Mouse (Mus musculus) cerebellum, adult 8-10 months (tissue): ENCODE results near the gene Insrr.
"Not testable (repeated sequence)": the region's sequence is repeated elsewhere in the genome, so short reads cannot be mapped to it uniquely, and the experiment has no call there.

Experiments
- DNase-seq: peaks from one replicate; pipeline ENCODE4 v3.0.0; 2022

Gene Insrr

DNA sequence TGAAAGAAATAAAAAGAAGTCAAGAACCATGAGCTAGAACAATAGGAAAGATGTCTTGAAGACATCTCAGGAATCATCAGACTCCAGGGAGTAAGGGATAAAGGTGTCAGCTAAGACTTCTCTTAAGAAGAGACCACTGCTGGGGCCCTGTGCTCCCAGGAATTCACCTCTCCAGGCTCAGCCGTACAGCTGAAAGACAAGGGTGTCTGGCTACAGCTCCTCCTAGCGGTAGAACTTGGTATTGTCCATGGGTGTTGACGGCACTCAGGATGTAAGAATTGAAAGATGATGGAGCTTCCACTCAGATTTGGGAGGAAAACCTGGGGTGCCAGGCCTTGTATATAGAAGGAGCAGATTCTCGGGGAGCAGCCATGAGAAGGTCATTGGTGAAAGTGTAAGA, 41.9 kb downstream of the Insrr start:
- DNase-seq: peak; percentile 68

DNA sequence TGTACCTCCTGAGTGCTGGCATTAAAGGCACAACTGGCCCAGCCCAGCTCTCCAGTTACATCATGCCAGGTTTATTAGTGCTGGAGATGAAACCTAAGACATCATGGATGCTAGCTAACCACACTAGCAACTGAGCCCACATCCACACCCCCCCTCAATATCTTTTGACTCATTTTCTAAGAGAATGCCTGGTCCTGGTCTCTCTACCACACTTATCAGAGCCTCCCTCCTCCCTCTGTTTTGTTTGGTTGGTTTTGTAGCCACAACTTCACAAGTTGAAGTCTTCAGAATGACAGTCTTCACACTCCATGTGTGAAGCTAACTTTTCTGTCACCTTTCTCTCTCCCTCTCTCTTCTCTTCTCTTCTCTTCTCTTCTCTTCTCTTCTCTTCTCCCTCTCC, 44.1 kb downstream of the Insrr start:
- no peak for DNase-seq

DNA sequence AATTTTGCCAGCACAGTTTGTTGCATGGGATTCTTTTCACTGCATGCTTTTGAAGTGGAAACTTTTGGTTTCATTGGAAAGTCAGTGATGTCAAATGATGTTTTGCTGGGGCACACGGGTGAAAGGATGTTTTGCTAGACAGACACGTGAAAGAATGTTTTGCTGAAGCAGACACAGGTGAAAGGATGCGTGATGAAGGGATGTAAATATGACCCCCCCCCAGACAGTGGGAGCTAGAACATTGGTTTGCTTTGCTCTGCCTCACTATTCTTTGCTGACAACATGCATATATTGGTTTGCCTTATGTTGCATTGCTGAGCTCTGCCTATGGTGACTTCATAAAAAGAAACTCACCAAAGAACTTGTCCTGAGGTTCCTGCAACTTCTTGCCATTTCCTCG, 48.2 kb downstream of the Insrr start:
- no peak for DNase-seq

DNA sequence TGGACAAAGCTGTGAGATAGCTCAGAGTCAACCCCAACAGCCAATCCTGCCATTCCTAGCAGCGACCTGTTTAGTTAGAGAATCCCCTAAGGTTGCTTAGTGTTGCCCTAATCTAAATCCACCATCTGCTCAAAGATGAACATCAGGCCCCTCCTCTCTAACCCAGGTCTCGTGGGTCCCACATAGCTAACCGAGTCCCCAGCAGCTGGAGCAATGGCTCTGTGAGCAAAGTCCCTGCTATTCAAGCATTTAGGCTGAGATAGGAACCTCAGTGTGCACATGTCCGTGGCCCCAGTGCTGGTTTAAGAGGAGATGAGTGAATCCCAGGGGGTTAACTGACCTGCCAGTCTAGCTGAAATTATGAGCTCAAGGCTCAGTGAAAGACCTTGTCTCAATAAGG, 49.4 kb downstream of the Insrr start:
- no peak for DNase-seq

DNA sequence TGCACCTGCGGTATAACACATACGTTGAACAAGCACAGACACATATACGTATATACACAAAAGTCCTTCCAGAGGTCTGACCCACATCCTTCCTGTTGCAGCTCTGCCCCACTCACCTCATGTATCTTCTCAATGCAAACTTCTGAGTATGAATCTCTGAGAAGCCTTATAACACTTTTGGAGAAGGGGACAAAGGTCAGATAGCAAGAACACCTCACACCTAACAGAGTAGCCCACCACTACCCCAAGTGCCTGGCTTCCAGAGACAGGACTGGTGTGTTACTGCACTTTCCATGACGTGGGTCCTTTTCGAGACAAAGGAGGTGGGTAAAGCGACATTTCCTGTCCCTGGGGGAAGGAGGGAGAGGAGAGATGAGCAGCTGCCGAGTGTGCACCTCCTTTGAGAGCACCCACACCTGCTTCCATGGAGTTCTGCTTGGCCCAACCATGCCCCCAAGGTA, 49.9 kb downstream of the Insrr start, which contains the start of gene Sh2d2a:
Gene Sh2d2a, plus strand, starts transcription at position 106 of the 461 bp plus-strand sequence.
- DNase-seq: no peak

DNA sequence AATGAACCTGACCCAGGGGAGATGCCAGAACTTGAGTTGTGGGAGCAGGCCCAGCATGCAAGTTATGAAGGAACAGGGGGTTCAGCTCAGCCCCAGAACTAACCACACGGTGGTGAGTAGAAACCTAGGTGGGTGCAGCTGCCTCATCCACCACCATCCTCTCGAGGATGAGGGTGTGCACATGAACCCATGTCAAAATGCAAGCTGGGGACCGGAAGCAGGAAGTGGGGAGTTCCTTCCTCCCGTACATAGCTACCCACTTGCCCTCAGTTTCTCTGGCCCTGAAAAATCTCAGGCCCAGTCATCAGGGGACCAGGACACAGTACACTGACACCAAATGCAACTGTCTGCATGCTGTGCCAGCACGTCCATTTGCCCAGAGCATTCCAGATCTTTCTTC, 50.9 kb downstream of the Insrr start:
- no peak for DNase-seq

DNA sequence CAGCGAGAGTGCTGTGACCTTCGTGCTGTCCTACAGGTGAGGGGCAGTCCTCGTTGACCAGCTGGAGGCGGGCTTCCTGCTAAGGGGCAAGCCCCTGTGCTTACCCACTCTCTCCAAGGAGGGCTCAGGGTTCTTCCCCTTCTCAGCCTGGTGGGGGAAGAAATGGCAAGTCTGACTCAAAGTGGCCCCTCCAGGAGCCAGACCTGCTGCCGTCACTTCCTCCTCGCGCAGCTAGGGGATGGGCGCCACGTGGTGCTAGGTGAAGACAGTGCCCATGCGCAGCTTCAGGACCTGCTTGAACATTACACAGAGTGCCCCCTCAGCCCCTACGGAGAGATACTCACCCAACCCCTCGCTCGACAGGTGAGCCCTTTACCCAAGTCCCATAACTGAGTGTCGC, 52.4 kb downstream of the Insrr start:
- no peak for DNase-seq

DNA sequence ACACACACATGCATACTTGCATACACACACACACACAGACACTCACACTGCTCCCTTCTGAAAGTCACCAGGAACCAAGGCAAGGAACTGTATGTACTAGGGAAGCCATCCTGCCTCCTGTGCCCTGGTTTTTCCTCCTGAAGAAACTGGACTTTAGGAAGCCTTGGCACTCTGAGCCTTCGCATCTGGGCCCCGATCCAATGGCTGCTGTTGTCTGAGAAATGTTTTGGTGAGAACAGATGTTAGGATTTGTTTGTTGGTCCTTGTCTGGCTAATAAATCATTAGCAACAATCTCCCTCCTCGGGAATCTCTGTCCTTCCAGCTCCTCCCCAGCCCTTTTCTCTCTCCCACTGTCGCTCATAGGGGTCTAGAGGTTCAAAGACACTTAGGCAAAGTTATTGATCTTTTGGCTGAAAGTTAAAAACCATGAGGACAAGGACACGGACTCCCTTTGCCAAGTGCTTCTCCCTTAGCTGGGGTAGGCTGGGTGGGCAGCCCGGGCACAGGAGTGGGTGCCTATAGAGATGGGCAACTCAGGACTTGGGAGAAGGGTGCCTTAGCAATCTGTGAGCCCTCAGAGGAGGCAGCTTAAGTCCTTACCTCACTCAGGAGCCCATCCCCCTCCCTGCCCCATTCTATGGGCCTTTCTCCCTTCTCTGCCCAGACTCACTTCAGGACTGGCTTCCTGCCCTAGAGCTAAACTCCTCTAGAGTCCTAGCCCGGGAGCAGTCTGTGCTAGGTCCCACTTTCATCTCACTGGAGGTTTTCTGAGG, 58.2 kb downstream of the Insrr start:
- no peak for DNase-seq

DNA sequence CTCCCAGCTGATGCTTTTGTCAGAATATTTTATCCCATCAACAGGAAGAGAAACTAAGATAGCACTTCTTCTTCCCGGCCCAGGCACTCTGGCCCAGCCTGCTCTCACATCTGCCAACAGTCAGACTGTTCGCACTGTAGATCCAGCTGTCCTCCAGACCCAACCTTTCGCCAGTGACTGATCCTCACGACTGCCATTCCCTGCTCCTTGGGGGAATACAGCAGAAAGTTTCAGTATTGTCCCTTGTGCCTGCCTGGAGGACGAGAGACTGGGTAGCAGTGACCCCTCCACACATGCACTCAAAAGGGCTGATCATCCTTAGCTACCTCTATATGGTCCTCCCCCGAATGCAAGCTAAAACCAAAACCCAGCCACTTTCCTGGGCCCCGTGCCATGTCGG, 59.2 kb downstream of the Insrr start:
- DNase-seq: no peak

DNA sequence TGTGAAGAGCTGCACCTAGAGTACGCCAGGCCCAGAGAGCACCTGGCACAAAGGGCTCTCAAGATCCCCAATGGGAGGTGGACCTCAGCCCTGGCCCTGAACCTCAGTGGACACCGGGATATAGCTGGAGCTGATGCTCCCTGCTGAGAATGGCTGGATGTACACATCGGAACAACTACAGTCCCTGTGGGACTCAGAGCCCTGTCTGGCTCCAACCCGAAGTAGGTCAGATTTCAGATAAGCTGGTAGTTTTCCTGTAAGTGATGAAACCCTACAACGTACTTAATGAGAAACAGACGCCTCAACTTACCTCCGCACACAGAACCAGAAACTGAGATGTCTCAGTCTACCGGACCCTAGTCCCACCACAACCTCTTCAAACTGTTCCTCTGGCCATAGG, 60.9 kb downstream of the Insrr start:
- no peak for DNase-seq

DNA sequence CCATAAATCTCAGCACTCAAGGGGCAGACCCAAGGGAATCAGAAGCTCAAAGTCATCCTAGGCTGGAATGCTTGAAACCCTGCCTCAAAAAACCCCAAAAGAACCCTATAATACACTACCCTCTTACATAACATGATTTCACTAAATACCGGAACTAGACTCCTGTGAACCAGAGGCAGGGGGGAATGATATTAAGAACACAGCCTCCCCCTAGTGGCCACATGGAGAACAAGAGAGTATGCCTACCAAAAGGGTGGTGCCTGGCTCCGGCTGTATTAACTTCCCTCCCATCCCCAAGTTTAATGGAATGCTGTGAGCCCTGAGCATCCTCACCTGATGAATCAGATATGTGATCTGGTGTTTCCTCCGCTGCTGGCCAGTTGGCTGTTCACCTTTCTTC, 63.1 kb downstream of the Insrr start:
- DNase-seq: peak; percentile 43

DNA sequence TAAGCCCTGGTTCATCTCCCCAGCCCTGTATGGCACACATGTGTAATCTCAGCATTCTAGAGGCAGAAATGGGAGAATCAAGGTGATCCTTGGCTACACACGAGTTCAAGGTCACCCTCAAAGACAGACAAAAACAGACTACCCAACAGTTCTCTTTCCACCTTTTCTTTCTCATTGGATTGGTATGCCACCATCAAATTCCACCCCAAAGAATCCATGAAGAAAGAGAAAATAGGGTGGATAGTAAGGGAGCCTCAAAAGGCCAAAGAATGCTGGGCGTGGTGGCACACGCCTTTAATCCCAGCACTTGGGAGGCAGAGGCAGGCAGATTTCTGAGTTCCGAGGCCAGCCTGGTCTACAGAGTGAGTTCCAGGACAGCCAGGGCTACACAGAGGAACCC, 67.4 kb downstream of the Insrr start:
- DNase-seq: not testable (repeated sequence)
